Mouse (Mus musculus) embryonic facial prominence, embryonic 11.5 days (tissue): Measurements from ENCODE around the gene Cmtm8. TPM values are rescaled to one million over a fixed set of nuclear protein-coding genes. Genes with fewer than 3 reads are reported as not detected.
A peak's percentile ranks its signal among the peaks of the same experiment; 100 is the strongest.

ENCODE experiments used
- ATAC-seq: fragments of 200-750 bp; cut with Nextera tagmentation; replicated peaks from 2 replicates; pipeline ENCODE4 v1.8.0; 2017; ENCODE audit warnings: low read depth; ENCODE audit not compliant: insufficient number of reproducible peaks, low FRiP score, low TSS enrichment
- DNase-seq: peaks from one replicate; pipeline ENCODE4 v3.0.0-alpha.2; 2015; ENCODE audit warnings: low spot score
- H3K27ac ChIP-seq: fragments of 300-500 bp; sonication (generic); replicated peaks from 2 replicates; pipeline ENCODE4 v1.5.1; 2014; ENCODE audit warnings: mild to moderate bottlenecking, low read depth, low read length, control low read depth
- H3K27me3 ChIP-seq: fragments of 300-500 bp; sonication (generic); 2 replicates; pipeline ENCODE4 v1.6.1; 2014; ENCODE audit warnings: mild to moderate bottlenecking, low read length, moderate library complexity, mixed read lengths; ENCODE audit not compliant: control insufficient read depth, insufficient read depth
- H3K36me3 ChIP-seq: fragments of 300-500 bp; sonication (generic); replicated peaks from 2 replicates; pipeline ENCODE4 v1.6.1; 2014; ENCODE audit warnings: low read depth, mild to moderate bottlenecking, low read length, moderate library complexity, mixed read lengths; ENCODE audit not compliant: control insufficient read depth, insufficient read depth
- H3K4me1 ChIP-seq: fragments of 300-500 bp; sonication (generic); 2 replicates; pipeline ENCODE4 v1.6.1; 2014; ENCODE audit warnings: low read length, mixed read lengths; ENCODE audit not compliant: control insufficient read depth, insufficient read depth
- H3K4me2 ChIP-seq: fragments of 300-500 bp; sonication (generic); 2 replicates; pipeline ENCODE4 v1.6.1; 2014; ENCODE audit warnings: low read depth, mild to moderate bottlenecking, control low read depth, low read length, moderate library complexity
- H3K4me3 ChIP-seq: fragments of 300-500 bp; sonication (generic); 2 replicates; pipeline ENCODE4 v1.5.1; 2014; ENCODE audit warnings: low read depth, low read length, control low read depth
- H3K9ac ChIP-seq: fragments of 300-500 bp; sonication (generic); replicated peaks from 2 replicates; pipeline ENCODE4 v1.6.1; 2014; ENCODE audit warnings: mild to moderate bottlenecking, control low read depth, low read length
- H3K9me3 ChIP-seq: fragments of 300-500 bp; sonication (generic); replicated peaks from 2 replicates; pipeline ENCODE4 v1.6.1; 2016; ENCODE audit warnings: mild to moderate bottlenecking, low read length, inconsistent platforms, mixed read lengths; ENCODE audit not compliant: control insufficient read depth
- WGBS: fragments of 180-500 bp; shearing (Covaris S2); extraction: QIAGEN DNeasy Blood & Tissue Kit; methylation state at CpG from one replicate; pipeline ENCODE4 v1.1.7; 2014; 5-methylcytosine and 5-hydroxymethylcytosine counted together
- polyA plus RNA-seq: library from polyadenylated mRNA; unstranded; fragments of >200 nt; fragmentation: Nextera tagmentation; extraction: Ambion mirVana; gene quantifications from 2 replicates; pipeline ENCODE4 v1.2.1, GENCODE M21; 2014

The Cmtm8 gene
- polyA plus RNA-seq, 1 experiment from 2014 or later: 17.3 TPM

GRCm38 (mm10) chr9:114780746-114781525, 63.0 kb downstream of the Cmtm8 start:
- peak overlapping the region; percentile 61 for H3K27ac ChIP-seq
- under 1% methylated on average over 37 of the region's 38 CpGs for WGBS
- H3K9me3 ChIP-seq: no peaks in the 10 kb centered on the region

GRCm38 (mm10) chr9:114779984-114780745, 63.8 kb downstream of the Cmtm8 start:
- Histone ChIP-seq H3K9me3 (no peaks in the 10 kb centered on the region), H3K27ac (no peak overlapping the region), H3K4me3 (peak overlapping the region; percentile 64), H3K4me2 (peak overlapping the region; percentile 96), H3K27me3 (no peaks in the 10 kb centered on the region), H3K4me1 (no peaks in the 10 kb centered on the region), H3K36me3 (no peaks in the 10 kb centered on the region), H3K9ac (peak overlapping the region; percentile 86)
- peak; percentile 22 for DNase-seq
- ATAC-seq: no peak
- 28% methylated on average over 23 of the region's 23 CpGs for WGBS

More at GRCm38 (mm10) chr9:114780746-114781525, 63.0 kb downstream of the Cmtm8 start:
- Histone ChIP-seq H3K36me3 (no peaks in the 10 kb centered on the region), H3K27me3 (no peaks in the 10 kb centered on the region), H3K4me2 (peak overlapping the region; percentile 96), H3K4me1 (no peaks in the 10 kb centered on the region), H3K9ac (peak overlapping the region; percentile 86), H3K4me3 (peak overlapping the region; percentile 64)
- DNase-seq (peak; percentile 59), ATAC-seq (peak; percentile 22; the same call in 1 of the 2 replicates)

- DNase-seq (no peak), ATAC-seq (no peak)
- no peaks in the 10 kb centered on the region for H3K36me3 ChIP-seq
- H3K27ac ChIP-seq: no peak overlapping the region
- H3K4me1 ChIP-seq: no peaks in the 10 kb centered on the region
- H3K27me3 ChIP-seq: no peaks in the 10 kb centered on the region
- no peak overlapping the region for H3K4me2 ChIP-seq
- no peaks in the 10 kb centered on the region for H3K9me3 ChIP-seq
- no peak overlapping the region for H3K9ac ChIP-seq
- WGBS: 92% methylated on average over 7 of the region's 7 CpGs
- no peak overlapping the region for H3K4me3 ChIP-seq
Measured at GRCm38 (mm10) chr9:114778877-114779276, 65.1 kb downstream of the Cmtm8 start.

GRCm38 (mm10) chr9:114778047-114778390, 65.9 kb downstream of the Cmtm8 start:
- WGBS: 91% methylated on average over 7 of the region's 7 CpGs
- Histone ChIP-seq H3K27me3 (no peaks in the 10 kb centered on the region), H3K4me1 (no peaks in the 10 kb centered on the region), H3K9ac (no peak overlapping the region), H3K4me3 (no peak overlapping the region), H3K9me3 (no peaks in the 10 kb centered on the region), H3K36me3 (no peaks in the 10 kb centered on the region), H3K4me2 (no peak overlapping the region), H3K27ac (no peak overlapping the region)
- ATAC-seq (no peak), DNase-seq (no peak)

- Histone ChIP-seq H3K4me1 (no peaks in the 10 kb centered on the region), H3K27ac (no peak overlapping the region), H3K27me3 (no peaks in the 10 kb centered on the region), H3K4me2 (no peak overlapping the region), H3K36me3 (no peaks in the 10 kb centered on the region), H3K9ac (no peak overlapping the region), H3K4me3 (no peak overlapping the region), H3K9me3 (no peaks in the 10 kb centered on the region)
- 84% methylated on average over 6 of the region's 6 CpGs for WGBS
- ATAC-seq (no peak), DNase-seq (no peak)
Measured at GRCm38 (mm10) chr9:114777178-114778046, 66.5 kb downstream of the Cmtm8 start.

GRCm38 (mm10) chr9:114776361-114776760, 67.6 kb downstream of the Cmtm8 start:
- Histone ChIP-seq H3K4me1 (no peaks in the 10 kb centered on the region), H3K4me3 (no peak overlapping the region), H3K4me2 (no peak overlapping the region), H3K9ac (no peak overlapping the region), H3K36me3 (peaks cover 3% of the 10 kb centered on the region; the same call in 1 of the 2 replicates), H3K9me3 (no peaks in the 10 kb centered on the region), H3K27me3 (no peaks in the 10 kb centered on the region), H3K27ac (no peak overlapping the region)
- 92% methylated on average over 3 of the region's 3 CpGs for WGBS
- no peak for DNase-seq
- ATAC-seq: no peak

- no peaks in the 10 kb centered on the region for H3K4me1 ChIP-seq
- peaks cover 3% of the 10 kb centered on the region; the same call in 1 of the 2 replicates for H3K36me3 ChIP-seq
- no peak overlapping the region for H3K9ac ChIP-seq
- H3K4me3 ChIP-seq: no peak overlapping the region
- no peak overlapping the region for H3K4me2 ChIP-seq
- H3K9me3 ChIP-seq: no peaks in the 10 kb centered on the region
- H3K27ac ChIP-seq: no peak overlapping the region
- no peaks in the 10 kb centered on the region for H3K27me3 ChIP-seq
- ATAC-seq (no peak), DNase-seq (no peak)
- 64% methylated on average over 4 of the region's 4 CpGs for WGBS
Measured at GRCm38 (mm10) chr9:114775272-114775671, 68.7 kb downstream of the Cmtm8 start.
